Mouse (Mus musculus) telencephalon, adult 2 months (tissue): ENCODE results near the gene Hebp1.

Experiments
- DNase-seq: peaks from one replicate; pipeline ENCODE4 v3.0.0-alpha.2; 2011; ENCODE audit warnings: low read depth, low spot score

Hebp1 gene

DNA sequence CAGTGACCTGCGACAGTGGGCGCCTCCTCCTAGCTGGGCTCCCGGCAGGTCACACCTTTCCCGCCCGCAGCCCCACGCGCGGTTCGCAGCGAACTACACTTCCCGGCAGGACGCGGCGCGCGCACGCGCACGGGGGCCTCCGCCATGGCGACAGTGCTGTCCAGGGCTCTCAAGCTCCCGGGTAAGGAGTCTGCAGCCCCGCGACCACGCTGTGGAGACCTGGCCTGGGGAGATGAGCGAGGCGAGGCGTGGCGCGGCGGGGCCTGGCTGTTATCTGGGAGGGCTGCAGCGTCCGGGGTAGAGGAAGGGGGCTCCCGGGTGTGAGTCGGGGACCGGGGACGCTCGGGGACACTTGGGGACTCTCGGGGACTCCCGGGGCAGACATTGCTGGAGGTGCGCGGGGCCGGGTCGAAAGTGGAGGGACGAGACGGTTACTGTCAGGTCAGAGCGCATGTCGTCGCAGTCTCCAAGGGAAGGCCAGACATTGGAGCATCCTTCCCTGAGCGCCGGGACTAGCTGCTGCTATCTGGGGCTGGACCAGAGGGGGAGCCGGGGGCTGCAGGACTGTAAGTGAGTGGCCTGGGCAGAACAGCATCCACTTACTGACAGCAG lies at the start of gene Hebp1, which contains the start of gene Fam234b:
Gene Hebp1 (minus strand): TSS at position 102 of the 612 bp plus-strand sequence.
Gene Fam234b (plus strand): TSS at position 57 of the 612 bp plus-strand sequence.
- DNase-seq, result peak; percentile 59

DNA sequence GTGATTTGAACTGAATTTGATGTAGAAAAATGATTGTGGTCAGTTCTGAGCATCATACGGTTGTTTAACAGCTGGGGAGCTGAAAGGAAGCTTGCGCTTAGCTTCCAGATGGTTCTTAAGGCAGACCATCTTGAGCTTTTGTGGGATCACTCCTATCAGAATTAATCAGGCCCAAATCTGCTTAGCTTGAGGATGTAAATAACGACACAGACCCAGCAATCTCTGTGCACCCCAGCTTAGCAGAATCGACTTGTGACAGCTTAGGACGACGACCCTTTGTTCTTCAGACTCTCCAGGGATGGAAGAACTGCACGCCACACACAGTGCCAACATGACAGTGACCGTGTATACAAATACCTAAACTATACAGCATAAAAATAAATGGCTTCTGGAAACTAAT lies 47.8 kb upstream of the Hebp1 start:
- no peak for DNase-seq

DNA sequence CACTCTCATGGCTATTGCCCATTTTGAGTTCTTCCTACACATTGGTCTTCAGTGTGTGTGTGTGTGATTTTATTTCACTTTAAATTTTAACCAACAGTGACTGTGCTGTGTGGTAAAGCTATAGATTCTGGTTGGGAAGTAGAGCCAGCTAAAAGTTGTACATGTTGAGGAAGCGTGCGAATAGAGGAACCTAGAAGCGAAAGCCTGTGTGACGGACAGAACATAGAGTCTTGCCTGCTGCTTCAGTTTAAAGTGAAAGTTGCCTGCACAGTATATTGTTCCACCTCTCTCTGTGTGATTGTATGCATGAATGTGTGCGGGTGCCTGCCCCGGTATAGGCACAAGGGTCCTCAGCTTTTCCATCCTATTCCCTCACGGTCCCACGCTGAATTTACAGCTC lies 42.5 kb upstream of the Hebp1 start:
- no peak for DNase-seq

DNA sequence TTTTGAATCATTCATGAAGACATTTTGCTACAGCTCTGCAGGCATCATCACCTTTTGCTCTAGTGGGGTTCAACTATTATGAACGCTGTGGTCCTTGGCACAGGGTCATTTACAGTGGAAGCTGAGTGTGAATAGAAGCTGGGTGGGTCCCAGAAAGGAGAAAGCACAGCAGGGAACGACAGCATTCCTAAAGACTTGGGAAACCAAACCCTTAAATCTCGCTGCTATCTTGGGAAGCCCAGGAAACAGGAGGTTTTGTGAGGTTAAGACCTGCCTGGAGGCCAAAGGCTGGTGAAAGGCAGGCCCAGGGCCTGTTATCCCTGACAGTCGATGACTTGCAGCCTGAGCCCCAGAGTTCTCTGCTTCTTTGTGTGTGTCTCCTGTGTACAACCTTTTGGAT lies 40.4 kb upstream of the Hebp1 start:
- DNase-seq, result no peak

DNA sequence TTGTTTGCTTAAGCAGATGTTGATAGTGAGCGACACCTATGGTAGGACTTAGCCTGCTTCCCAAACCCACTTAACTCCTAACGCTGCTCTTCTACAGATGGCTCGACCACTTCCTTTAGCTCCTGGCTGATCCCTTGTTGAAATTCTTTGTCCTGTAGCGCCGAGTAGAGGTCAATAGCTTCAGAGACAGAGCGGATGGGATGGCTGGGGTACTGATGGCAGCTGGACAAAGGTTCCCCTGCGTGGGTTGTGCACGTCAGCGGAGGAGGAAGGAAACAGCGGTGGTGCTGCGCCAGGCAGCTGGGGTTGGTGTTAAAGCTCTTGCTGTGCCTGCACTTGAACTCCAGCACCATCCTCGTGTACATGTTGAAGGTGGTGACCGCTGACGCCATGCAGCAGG lies 39.5 kb upstream of the Hebp1 start:
- DNase-seq, result no peak

DNA sequence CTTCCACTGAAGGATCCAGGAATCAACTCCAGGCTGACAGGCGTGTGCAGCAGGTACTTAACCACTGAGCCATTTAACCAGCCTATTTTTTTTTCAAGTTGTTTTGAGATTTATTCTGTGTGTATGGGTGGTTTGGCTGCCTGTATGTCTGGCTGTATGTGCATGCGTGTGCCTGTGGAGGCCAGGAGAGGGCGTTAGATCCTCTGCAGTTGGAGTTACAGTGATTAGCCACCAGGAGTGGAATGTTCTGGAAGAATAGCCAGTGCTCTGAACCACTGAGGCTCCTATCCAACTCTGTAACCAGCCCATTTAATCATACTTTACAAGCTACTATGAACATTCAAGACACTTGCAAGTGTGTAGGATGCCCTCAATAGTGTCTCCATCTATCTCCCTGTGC lies 38.8 kb upstream of the Hebp1 start:
- DNase-seq, result no peak

DNA sequence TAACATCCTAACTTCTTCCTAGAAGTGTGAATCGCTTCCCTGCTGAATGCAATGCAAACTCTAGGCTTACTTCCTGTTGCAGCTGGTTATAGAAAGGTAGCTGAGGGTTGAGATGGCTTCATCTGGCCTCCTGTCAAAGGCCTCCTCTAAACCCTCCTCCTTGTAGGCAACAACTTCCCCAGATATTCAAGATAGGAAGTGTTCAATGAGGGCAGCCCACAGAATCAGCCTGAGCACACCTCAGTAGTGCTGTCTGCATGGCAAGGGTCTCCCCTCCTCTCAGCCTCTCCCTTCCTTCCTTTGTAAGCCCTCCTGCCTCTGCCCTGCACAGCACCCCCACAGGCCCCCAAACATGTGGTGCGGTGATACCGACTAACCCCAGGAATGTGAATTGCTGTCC lies 37.9 kb upstream of the Hebp1 start:
- DNase-seq, result no peak

DNA sequence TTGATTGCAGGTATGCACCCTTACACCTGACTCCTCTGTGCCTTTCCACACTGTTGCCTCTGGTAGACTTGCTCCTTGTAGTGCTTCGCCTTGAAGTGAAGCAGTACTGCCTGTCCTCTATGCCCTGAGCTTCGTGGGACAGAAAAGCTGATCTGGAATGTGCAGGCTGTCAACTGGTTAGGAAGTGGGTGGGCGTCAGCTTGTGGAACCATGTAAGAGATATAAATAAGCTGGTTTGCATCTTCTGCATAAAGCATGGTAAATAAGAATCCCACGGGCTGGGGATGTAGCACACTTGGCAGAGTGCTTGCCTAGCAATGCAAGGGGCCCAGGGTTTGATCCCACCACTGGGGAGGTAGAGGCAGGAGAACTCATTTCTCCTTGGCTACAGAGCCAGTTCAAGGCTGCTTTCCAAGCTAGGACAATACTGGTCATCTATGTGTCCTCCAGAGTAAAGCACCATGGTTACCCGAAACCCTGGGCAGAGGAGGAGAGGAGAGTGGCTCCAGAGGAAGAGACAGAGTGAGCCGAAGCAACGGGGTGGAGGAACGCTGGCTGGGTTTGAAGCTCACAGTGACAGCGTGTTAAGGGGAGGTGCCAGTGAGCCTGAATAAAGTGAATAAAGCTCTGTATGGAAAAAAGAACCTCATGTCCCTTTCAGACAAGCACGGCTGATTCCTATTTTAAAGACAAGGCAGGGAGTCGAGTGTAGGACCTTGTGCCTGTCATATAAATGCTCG lies 34.8 kb upstream of the Hebp1 start:
- DNase-seq, result peak; percentile 76

DNA sequence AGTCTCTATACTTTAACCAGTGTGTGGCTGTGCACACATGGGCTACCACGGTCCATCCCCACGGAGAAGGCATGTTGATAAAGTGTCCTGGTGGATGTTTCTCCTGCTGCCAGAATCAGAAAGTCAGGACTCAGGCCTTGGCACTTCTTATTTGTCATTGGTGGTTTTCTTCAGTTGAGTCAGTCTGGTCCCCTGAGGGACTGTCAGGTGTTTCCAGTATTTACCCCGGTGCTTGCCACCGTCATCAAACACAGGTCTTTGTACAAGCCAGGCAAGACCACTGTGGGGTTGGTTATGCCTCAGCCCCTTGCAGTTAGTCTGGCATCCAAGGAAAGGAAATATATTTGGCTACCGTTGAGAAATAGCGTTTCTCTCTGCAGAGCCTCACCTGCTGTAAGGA lies 32.8 kb upstream of the Hebp1 start:
- no peak for DNase-seq

DNA sequence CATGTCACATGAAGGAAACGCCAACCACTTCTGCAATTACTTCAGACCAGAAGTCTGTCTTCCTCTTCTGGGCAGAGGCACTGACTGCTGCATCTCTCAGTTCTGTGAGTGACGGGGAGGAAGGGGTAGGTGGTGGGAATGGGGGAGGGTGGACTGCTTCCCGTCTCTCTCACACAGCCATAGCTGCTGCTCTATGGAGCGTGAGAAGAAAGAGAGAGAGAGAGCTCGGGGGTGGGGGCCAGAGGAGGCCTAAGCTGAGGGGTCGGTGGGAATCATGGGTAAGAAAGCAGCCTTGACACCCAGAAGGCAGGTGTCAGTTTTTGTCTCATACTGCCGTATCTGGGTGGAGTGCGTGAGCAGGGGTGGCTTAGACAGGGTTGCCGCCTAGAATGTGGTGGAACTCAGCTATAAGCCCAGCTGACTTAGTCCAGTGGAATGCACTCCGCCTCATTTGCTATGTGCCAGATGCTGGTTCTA lies 30.7 kb upstream of the Hebp1 start:
- DNase-seq, result peak; percentile 60

DNA sequence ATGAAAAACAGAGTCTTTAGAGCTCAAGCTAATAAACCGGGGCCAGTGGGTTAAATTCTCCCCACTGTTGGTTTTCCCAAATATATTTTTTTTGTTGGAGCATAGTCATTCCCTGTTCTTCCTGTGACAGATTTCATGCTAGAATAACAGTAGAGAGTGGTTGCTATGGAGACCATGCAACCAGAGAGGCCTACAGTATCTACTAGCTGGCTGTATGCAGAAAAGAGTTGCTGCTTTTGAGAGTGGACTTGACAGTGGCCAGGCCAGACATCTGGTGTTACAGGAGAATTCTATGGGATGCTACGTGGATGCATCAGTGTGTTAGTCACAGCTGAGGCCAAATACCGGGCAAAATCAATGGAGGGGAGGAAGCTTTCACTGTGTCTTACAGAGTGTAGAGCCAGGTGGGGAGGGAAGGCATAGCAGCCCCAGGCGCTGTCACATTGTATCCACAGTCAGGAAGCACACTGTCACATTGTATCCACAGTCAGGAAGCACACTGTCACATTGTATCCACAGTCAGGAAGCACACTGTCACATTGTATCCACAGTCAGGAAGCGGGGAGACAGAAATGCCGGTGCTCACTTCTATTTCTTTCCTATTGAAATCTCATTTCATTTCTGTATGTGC lies 26.1 kb upstream of the Hebp1 start:
- peak; percentile 60 for DNase-seq

DNA sequence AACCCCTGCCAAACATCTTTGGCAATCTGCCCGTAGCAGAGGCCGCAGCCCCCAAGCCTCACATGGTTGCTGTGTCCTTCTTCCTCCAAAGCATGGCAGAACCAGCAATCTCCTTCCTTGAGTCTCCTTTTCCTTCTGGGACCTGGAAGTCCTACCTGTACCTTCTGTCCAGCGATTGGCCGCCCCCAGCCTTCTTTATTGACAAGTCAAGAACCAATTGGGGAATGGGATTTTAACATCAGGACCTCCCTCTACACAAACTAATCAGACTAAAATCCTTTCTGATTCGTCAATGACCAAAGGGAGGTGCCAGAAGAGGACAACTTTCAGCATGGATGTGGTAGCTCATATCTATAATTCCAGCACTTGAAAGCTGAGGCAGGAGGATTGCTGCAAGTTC lies 22.1 kb upstream of the Hebp1 start:
- no peak for DNase-seq

DNA sequence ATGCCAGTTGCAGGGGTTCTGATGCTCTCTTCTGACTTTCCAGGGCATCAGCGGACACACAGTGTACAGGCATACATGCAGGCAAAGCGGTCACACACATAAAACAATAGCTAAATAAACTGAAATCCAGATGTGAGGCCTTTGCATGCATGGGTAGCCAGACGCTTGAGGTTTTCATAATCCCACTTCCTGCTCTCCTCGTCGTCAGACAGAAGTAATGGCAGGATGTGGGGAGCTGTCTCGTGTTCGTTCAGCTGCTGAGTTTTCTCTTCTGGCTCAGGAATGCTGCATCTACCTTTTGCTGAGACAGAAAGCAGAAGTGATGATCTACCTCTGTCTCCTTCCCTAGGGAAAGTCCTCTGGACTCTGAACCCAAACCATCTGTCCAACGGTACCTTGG lies 20.5 kb upstream of the Hebp1 start:
- DNase-seq, result no peak

DNA sequence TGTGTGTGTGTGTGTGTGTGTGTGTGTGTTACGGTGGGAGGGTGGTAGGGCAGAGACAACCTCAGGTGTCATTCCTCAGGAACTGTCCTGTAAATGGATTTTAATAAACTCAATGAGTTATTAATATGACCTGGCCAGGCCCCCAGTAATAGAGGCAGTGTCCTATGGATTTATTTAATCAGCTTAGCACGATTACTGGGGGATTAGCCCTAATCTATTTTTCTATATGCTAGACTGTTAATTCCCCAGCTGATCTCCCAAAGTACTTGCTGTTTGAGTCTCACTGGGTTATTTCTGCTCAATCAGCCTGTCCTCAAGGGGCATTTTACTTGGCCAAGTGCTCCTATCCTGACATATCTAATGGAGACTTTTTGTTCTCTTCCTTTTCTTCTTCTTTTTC lies 14.8 kb upstream of the Hebp1 start:
- DNase-seq, result no peak

DNA sequence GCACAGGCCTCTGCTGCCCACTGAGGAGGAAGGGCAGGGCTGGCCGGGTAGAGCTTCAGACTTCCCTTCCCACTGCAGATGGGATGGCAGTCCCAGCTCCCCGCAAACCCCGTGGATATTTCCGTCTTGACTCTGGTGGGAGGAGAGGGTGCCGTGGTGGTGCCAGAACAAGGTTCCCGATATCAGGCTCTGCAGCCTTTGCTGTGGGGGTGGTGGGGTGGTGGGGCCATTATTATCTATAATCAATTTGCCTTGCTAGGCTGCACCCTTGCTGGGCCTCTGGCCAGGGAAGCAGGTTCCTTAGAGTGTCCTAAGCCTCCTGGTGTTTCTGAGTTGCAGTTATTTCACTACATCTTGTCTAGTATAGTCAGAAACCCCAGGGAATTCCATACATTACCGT lies 13.3 kb upstream of the Hebp1 start:
- DNase-seq, result no peak

DNA sequence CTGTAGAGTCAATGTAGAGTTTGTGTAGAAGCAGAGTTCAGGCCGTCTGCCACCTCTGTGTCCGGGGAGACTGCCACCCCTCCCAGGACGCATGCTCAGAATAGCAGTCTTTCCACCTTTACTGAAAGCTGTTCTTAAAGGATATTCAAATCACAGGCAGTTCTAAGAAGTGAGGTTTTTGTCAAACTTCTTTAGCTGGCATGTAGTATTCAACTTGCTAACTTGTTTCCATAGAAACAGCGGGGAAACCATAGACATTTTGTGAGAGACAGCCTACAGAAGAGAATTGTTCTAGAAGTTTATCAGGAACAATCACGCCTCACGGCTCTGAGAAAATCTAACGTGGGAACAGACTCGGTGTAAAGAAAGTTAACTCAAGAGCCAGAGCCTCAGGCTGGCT lies 9.1 kb upstream of the Hebp1 start:
- peak; percentile 64 for DNase-seq

DNA sequence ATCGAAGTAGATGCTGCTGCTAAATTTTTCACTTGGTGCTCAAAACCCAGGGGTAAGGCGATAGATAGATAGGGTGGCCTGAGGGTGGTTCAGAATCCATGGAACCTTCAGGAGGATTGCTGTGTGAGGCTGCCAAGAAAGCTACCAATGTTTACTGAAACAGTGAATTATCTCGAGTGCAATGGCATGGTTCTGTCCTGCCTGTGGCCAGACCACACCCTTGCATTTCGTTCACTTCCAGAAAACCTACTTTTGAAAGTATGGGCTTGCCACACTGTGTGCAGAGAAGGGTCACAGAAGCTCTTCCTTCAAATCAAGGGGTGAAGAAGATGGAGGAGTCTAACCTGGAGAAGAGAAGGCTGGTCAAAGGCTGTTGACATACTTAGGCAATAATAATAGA lies 8.0 kb upstream of the Hebp1 start:
- DNase-seq, result no peak

DNA sequence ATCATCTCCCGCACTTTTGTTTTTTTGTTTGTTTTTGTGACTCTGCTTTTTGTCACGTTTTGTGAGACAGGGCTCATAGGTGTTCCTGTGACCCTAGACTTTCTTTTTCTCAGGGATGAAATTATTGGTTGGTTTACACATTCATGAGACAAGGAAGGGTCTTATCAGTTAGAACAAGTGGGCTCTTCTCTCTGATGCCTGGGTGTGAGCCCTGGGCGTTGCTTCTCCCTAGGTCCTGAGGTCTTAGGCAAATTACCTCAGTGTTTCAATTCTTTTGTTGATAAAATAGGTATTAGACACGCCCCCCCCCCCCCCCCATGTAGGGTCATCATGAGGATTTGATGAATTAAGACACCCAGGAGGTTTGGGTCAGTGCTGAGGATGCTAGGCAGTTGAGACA lies 7.0 kb upstream of the Hebp1 start:
- no peak for DNase-seq

DNA sequence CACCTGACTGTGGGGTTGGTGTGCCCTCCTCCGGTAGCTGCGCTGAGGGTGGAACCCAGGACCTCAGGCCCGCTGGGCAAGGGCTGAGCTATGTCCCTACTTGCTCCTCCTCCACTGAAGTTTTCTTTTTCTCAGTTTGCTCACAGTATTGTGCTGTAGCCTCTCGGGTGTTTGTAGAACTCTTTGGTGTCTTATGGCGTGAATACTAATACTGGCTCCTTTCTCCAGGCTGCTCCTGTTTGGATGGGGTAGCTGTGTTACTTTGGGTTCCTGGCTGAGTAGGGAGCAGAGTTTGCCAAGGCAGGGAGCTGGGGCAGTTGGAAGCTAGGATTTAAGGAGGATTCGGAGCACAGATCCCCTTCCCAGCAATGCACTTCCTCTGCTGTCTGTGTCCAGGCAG lies 5.9 kb upstream of the Hebp1 start:
- DNase-seq, result no peak

DNA sequence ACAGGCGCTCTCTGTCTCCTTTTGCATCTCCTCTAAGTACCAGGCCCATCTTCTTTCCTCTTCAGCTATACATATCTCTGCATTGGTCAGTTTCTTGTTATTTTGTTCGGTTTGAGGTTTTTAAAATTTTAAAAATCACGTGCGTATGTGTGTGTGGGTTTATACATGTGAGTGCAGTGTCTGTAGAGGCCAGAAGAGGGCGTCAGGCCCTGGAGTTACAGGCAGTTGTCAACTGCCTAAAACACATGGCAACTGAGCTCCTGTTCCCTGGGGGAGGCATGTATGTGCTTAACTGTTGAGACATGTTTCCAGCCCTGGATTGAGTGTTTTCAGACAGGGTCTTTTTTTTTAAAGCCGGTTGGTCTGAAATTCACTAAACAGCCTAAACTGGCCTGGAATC lies 4.8 kb upstream of the Hebp1 start:
- DNase-seq, result no peak

DNA sequence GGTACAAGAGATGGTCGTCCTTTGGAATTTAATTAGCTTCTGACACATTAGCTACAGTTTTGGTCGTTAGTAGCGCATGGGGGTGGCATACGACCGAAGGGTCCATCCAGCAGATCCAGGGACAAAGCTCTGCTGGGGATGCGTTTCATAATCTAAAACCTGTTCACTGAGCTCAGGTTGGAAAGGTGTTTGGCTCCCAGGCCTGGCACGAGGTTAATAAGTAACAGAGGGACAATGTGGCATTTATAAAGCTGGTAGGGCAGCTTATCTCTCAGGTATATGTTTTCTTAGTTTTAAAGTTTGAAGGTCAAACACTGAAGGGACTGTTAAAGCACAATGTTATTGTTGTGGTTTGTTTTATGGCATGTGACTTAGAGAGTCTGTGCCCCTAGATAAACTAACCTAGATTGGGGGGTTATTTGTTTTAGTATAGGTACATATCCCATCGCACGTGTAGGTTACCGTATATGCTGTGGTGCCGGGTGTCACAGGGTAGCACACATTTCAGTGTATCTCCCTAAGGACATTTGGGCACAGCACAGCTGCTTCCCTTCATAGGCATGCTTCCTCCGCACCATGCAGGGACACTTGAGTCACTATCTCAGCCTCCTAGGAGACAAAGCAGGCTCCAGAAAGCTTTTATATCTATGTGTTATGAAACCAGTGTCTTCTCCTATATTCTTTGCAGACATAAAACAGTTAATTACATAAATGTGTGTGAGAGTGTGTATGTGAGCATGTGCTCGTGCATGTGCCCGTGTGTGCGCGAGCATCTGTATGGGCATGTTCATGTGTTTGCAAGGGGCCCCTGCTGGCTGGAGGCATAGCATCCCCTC lies 2.5 kb upstream of the Hebp1 start:
- DNase-seq, result peak; percentile 66

DNA sequence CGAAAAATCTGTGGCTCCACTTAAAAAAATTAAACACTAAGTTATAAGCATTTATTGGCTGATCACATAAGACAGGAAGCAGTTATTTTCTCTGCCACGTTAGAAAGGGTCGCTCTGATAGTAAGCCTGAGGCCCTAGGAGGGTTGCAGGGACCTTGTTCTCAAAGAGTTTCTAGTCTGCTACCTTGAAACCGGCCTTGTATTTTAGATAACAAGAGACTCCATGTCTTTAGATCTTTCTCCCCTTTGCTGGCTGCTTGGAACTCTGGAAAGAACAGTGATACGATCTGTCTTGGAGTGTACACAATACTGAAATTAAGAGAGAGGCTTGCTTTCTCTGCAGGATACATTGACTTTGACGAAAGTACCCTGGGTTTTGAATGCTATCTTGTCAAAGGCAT lies 904 bp upstream of the Hebp1 start:
- no peak for DNase-seq
